Mouse (Mus musculus) midbrain, embryonic 14.5 days (tissue): ENCODE measurements around the gene Cfb. TPM values are rescaled to one million over a fixed set of nuclear protein-coding genes. Genes with fewer than 3 reads are reported as not detected.

Experiments used
- ATAC-seq: fragments of 200-750 bp; cut with Nextera tagmentation; 2 replicates; pipeline ENCODE4 v1.8.0; 2017; ENCODE audit warnings: moderate number of reproducible peaks, moderate library complexity; ENCODE audit not compliant: low FRiP score, low TSS enrichment
- DNase-seq: peaks from one replicate; pipeline ENCODE4 v3.0.0-alpha.2; 2015
- H3K27ac ChIP-seq: fragments of 300-500 bp; sonication (generic); replicated peaks from 2 replicates; pipeline ENCODE4 v1.5.1; 2014; ENCODE audit warnings: mild to moderate bottlenecking, low read depth, low read length, moderate library complexity
- H3K27me3 ChIP-seq: fragments of 300-500 bp; sonication (generic); 2 replicates; pipeline ENCODE4 v1.6.1; 2014; ENCODE audit warnings: low read length, control low read depth, mixed read lengths; ENCODE audit not compliant: control insufficient read depth, insufficient read depth
- H3K36me3 ChIP-seq: fragments of 300-500 bp; sonication (generic); 2 replicates; pipeline ENCODE4 v1.6.1; 2014; ENCODE audit warnings: low read length, control low read depth; ENCODE audit not compliant: control insufficient read depth, insufficient read depth
- H3K4me1 ChIP-seq: fragments of 300-500 bp; sonication (generic); 2 replicates; pipeline ENCODE4 v1.6.1; 2014; ENCODE audit warnings: mild to moderate bottlenecking, antibody characterized with exemption, low read length, control low read depth; ENCODE audit not compliant: control insufficient read depth, insufficient read depth
- H3K4me2 ChIP-seq: fragments of 300-500 bp; sonication (generic); 2 replicates; pipeline ENCODE4 v1.6.1; 2014; ENCODE audit warnings: mild to moderate bottlenecking, low read length, moderate library complexity
- H3K4me3 ChIP-seq: fragments of 300-500 bp; sonication (generic); replicated peaks from 2 replicates; pipeline ENCODE4 v1.5.1; 2014; ENCODE audit warnings: low read depth, low read length
- H3K9ac ChIP-seq: fragments of 300-500 bp; sonication (generic); replicated peaks from 2 replicates; pipeline ENCODE4 v1.6.1; 2014; ENCODE audit warnings: mild to moderate bottlenecking, low read length, moderate library complexity
- H3K9me3 ChIP-seq: fragments of 300-500 bp; sonication (generic); 2 replicates; pipeline ENCODE4 v1.6.1; 2016; ENCODE audit warnings: low read length, control low read depth, mixed read lengths; ENCODE audit not compliant: control insufficient read depth
- WGBS: fragments of 180-500 bp; shearing (Covaris S2); extraction: QIAGEN DNeasy Blood & Tissue Kit; methylation state at CpG from one replicate; pipeline ENCODE4 v1.1.7; 2014; 5-methylcytosine and 5-hydroxymethylcytosine counted together
- polyA plus RNA-seq: library from polyadenylated mRNA; unstranded; fragments of >200 nt; fragmentation: Nextera tagmentation; extraction: Ambion mirVana; gene quantifications from 2 replicates; pipeline ENCODE4 v1.2.1, GENCODE M21; 2014

Cfb gene
- polyA plus RNA-seq, 1 experiment from 2014 or later = 3.0 TPM

DNA sequence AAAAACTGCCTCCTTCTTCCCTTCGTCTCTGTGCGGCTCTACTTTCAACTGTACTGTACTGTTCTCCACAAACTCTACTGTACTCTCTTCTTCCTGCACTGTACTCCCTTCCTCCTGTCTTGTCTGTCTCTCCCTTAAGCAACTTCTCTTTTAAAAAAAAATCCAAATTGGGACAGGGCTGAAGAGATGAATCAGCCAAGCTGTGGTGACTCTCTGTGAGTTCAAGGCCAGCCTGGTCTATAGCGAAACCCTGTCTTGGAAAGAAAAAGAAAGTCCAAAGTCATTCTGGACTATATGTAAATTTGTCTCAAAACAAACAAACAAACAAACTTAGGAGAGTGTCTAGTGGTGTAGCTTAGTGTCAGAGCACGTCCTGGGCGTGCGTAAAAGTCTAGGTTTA, 12.0 kb upstream of the Cfb start:
- Histone ChIP-seq H3K9me3 (no peaks in the 10 kb centered on the region), H3K27me3 (no peaks in the 10 kb centered on the region), H3K4me3 (no peak overlapping the region), H3K4me2 (no peak overlapping the region), H3K27ac (no peak overlapping the region), H3K36me3 (no peaks in the 10 kb centered on the region), H3K9ac (no peak overlapping the region), H3K4me1 (no peaks in the 10 kb centered on the region)
- 93% methylated on average over 6 of the region's 6 CpGs for WGBS
- ATAC-seq (no peak), DNase-seq (no peak)

DNA sequence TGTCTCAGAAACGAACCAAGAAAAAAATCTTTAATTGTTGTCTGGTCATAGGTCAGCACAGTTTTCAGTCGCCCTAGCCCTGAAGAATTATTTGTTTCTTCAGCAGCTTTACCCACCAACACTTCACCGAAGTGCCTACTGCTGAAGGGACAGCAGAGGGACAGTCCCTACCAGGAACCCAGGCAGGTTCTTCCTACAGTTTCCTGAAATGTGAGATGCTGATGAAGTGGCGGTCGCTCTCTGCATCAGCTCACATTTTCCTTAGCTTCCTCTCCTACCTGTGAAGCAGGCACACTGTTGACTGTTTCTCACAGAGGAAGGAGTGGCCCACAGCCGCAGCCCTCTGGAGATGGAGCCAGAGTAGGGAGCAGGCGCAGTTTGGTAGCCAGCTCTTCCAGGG, 3.7 kb upstream of the Cfb start:
- no peak overlapping the region for H3K27ac ChIP-seq
- 70% methylated on average over 7 of the region's 7 CpGs for WGBS
- no peaks in the 10 kb centered on the region for H3K36me3 ChIP-seq
- no peaks in the 10 kb centered on the region for H3K4me1 ChIP-seq
- no peaks in the 10 kb centered on the region for H3K9me3 ChIP-seq
- H3K4me3 ChIP-seq = no peak overlapping the region
- H3K27me3 ChIP-seq = no peaks in the 10 kb centered on the region
- no peak overlapping the region for H3K9ac ChIP-seq
- H3K4me2 ChIP-seq = no peak overlapping the region
- ATAC-seq (no peak), DNase-seq (no peak)

DNA sequence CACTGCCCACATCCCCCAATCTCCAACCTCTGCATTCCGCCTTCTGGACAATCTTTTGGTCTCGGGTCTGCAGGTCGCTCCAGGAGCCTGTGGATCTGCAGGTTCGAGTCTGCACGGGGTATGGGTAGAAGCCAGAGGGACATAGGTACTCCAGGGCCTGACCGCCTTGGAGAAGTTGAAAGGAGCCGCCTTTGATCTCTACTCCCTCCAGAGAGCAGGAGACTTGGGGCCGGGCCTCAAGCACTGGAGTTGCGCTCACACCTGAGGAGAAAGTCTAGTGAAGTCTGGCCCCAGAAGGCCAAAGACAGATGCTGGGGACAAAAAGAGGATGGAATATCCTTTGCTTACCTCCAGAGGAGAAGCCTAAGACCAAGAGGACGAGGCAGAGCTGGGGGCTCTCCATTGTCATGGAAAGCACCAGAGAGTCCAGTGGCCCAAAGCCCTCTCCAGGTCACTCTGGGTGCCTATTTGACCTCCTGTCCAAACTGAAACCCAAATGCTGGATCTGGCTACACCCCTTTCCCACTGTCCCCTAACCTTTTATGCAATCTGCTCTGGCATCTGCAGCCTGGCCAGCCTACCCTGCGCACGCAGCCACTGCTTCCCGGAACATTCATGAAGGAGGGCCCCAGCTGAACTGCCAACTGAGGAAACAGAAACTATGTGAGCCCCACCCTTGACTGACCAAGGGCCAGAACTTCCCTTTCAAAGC, 458 bp downstream of the Cfb start:
- no peak overlapping the region for H3K9ac ChIP-seq
- no peak for ATAC-seq
- no peak for DNase-seq
- no peaks in the 10 kb centered on the region for H3K27me3 ChIP-seq
- WGBS = 68% methylated on average over 13 of the region's 13 CpGs
- H3K4me1 ChIP-seq = no peaks in the 10 kb centered on the region
- H3K9me3 ChIP-seq = no peaks in the 10 kb centered on the region
- H3K36me3 ChIP-seq = peaks cover 11% of the 10 kb centered on the region; the same call in 1 of the 2 replicates
- H3K4me3 ChIP-seq = no peak overlapping the region
- H3K27ac ChIP-seq = no peak overlapping the region
- H3K4me2 ChIP-seq = no peak overlapping the region

DNA sequence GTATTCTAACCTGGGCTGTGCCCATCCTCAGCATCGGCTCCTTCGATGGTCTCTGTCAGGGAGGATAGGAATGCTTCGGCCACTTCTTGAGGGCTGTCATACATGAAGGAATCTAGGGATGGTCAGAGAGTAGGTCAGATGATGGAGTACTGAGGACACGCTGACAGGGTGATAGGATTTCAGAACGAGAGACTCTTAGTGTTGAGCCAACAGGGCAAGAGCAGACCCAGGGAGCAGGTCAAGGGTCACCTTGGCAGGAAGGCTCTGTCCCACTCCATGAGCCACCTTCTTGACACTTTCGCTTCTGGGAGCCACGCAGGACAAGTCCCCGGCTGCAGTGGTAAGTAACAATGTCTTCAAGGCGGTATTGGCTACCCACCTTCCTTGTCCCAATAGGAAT, 1.8 kb downstream of the Cfb start:
- ATAC-seq (no peak), DNase-seq (no peak)
- no peak overlapping the region for H3K4me2 ChIP-seq
- no peak overlapping the region for H3K27ac ChIP-seq
- no peak overlapping the region for H3K4me3 ChIP-seq
- 88% methylated on average over 9 of the region's 9 CpGs for WGBS
- H3K4me1 ChIP-seq = no peaks in the 10 kb centered on the region
- H3K36me3 ChIP-seq = peaks cover 23% of the 10 kb centered on the region
- no peaks in the 10 kb centered on the region for H3K27me3 ChIP-seq
- no peaks in the 10 kb centered on the region for H3K9me3 ChIP-seq
- no peak overlapping the region for H3K9ac ChIP-seq

DNA sequence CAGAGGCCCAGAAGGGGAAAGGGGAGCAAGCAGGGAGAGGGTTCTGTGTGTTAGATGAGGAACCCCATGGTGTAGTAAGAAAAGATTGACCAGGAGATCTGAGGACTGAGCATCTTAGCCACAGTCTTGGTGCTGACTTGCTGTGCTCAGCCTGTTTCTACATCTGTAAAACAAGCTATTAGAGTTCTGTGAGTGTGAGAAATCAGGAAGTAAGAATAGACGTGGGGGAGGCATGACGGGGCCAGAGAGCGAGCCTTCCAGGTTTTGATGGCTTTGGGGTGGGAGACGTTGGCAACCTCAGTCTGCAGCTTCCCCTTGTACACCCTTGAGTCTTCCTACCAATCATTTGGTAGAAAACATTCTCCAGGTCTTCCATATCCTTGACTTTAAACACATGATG, 3.6 kb downstream of the Cfb start:
- Histone ChIP-seq H3K4me3 (no peak overlapping the region), H3K4me2 (no peak overlapping the region), H3K27ac (no peak overlapping the region), H3K9ac (no peak overlapping the region), H3K9me3 (no peaks in the 10 kb centered on the region), H3K4me1 (no peaks in the 10 kb centered on the region), H3K36me3 (peaks cover 40% of the 10 kb centered on the region), H3K27me3 (no peaks in the 10 kb centered on the region)
- DNase-seq (no peak), ATAC-seq (no peak)
- 84% methylated on average over 4 of the region's 4 CpGs for WGBS

DNA sequence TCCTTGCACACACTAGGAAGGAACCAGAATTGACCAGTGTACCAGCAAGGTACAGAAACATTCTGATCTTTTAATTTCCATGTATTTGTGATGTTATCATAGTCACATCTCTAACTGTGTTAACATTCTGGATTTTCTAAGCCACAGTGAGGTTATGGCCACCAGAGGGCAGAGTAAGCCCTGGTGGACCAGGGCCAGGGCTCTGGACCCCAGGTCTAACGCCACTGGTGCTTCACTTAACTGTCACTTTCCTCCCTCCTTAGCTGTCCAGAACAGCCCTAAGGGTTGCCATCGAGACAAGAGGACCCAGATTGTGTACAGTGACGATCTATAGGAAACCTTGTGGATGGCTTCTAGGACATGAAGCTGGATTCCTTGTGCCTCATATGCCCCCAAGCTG, 6.5 kb downstream of the Cfb start:
- 45% methylated on average over 3 of the region's 3 CpGs for WGBS
- peaks cover 54% of the 10 kb centered on the region for H3K36me3 ChIP-seq
- DNase-seq (peak; percentile 78), ATAC-seq (no peak)
- H3K4me3 ChIP-seq = no peak overlapping the region
- H3K9me3 ChIP-seq = no peaks in the 10 kb centered on the region
- H3K4me2 ChIP-seq = no peak overlapping the region
- H3K4me1 ChIP-seq = peaks cover 5% of the 10 kb centered on the region
- no peak overlapping the region for H3K27ac ChIP-seq
- H3K9ac ChIP-seq = no peak overlapping the region
- no peaks in the 10 kb centered on the region for H3K27me3 ChIP-seq

DNA sequence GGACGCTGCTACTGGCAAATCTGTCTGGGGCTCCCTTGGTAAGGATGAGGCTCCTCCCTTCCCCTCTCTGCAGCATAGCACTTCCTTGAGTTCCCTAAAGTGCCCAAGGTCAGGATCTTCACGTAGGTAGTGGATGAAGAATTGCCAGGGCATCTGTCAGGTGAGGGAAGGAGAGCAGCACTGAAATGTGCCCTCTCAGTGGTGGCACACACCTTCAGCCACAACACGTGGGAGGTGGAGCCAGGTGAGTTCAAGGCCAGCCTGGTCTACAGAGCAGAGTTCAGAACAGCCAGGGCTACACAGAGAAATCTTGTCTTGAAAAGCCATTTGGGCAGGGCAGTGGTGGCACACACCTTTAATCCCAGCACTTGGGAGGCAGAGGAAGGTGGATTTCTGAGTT, 7.6 kb downstream of the Cfb start:
- ATAC-seq (no peak), DNase-seq (no peak)
- Histone ChIP-seq H3K9me3 (no peaks in the 10 kb centered on the region), H3K27me3 (no peaks in the 10 kb centered on the region), H3K36me3 (peaks cover 54% of the 10 kb centered on the region), H3K4me3 (no peak overlapping the region), H3K9ac (no peak overlapping the region), H3K4me1 (peaks cover 7% of the 10 kb centered on the region), H3K27ac (no peak overlapping the region), H3K4me2 (no peak overlapping the region)
- WGBS = 85% methylated on average over 3 of the region's 3 CpGs

DNA sequence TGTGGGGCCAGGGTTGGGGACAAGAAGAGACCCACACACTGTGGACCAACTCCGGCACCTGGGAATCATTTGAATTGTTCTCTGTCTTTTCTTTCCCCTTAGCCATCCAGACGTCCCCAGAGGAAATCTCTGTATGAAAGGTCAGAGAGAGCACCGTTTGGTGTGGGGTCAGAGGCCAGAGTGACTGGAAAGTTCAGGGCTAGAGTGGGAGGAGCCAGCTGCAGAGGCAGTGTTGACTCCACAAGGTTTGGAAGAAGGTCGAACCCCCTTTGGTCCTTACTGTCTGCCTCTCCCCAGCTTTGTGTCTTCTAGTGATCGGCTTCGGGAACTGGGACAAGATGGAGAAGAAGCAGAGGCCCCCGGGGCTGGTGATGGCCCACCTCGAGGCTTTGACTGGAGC, 8.8 kb downstream of the Cfb start:
- no peak overlapping the region for H3K9ac ChIP-seq
- no peak overlapping the region for H3K27ac ChIP-seq
- 84% methylated on average over 8 of the region's 8 CpGs for WGBS
- no peaks in the 10 kb centered on the region for H3K27me3 ChIP-seq
- H3K4me2 ChIP-seq = no peak overlapping the region
- no peaks in the 10 kb centered on the region for H3K9me3 ChIP-seq
- ATAC-seq = no peak
- no peak for DNase-seq
- H3K36me3 ChIP-seq = peaks cover 54% of the 10 kb centered on the region
- H3K4me3 ChIP-seq = no peak overlapping the region
- peaks cover 13% of the 10 kb centered on the region for H3K4me1 ChIP-seq

DNA sequence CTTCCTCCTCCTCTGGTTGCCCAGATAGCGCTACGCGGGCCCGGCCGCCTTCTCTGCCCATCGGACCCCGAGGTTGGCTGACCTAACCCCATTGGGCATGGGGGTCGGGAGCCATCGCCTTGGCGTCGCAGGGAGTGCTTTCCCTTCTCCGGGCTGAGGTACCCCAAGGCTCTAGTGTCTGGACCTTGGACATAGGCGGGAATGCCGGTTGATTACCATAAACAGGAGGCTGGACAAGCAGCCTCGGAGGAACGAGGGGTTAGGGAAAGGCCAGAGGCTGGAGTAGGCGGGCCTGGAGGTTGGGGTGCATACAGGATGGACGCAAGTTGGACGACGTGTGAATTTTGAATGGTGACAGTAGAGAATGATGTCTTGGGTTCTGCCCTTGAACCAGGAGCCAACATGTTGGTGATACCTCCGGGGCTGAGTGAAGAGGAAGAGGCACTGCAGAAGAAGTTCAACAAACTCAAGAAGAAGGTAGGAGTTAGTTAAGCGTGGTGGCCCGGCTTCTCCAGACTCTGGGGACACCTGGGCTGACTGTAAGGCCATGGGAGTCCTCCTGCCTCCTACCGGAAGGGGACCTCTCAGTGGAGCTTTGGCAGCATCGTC, 11.7 kb downstream of the Cfb start:
- Histone ChIP-seq H3K27me3 (no peaks in the 10 kb centered on the region), H3K9me3 (no peaks in the 10 kb centered on the region), H3K27ac (peak overlapping the region; percentile 27; the same call in 1 of the 2 replicates), H3K4me3 (peak overlapping the region; percentile 93), H3K36me3 (peaks cover 56% of the 10 kb centered on the region), H3K4me1 (peaks cover 13% of the 10 kb centered on the region), H3K9ac (peak overlapping the region; percentile 88), H3K4me2 (peak overlapping the region; percentile 95)
- ATAC-seq (no peak; the same call in 1 of the 2 replicates), DNase-seq (peak; percentile 8)
- WGBS = 2% methylated on average over 25 of the region's 25 CpGs
